Mouse (Mus musculus): ENCODE measurements around the gene Sphk2. TPM values are rescaled to one million over a fixed set of nuclear protein-coding genes. Genes with fewer than 3 reads are reported as not detected.

Sphk2 gene
- total RNA-seq, 2 experiments from 2014 or later = 2.6 to 4.6 TPM

DNA sequence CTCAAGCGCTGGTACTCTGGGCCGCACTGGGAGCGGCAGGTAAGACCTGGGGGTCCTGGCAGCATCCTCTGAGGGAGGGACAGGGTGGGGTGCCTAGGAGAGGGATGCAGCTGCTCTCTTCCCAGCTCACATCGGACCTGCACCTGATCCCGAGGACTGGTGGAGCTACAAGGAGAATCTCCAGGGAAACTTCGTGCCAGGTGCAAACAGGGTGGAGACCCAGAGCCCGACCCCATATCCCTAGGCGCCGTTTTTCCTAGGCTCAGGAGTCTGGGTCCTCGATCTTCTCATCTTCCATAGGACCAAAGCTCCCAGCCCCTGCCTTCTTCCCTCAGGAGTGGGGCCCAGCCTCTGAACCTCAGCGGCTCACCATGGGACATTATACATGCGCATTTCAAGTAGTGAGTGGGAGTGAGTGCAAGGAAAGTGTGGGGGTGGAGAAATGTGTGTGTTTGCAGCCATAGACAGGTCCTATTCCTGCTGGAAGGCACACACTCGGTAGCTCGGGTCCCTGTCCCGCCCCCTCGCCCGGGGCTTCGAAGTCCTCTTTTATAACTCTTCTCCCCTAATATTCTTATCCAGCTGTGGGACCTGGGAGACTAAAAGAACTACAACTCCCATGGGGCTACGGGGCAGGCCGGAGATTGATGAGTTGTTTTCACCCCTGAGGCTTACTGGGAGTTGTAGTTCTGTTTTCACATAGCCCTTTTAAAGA lies 17.3 kb downstream of the Sphk2 start:
- ATAC-seq (replicated peaks; ENCODE audit: low FRiP score, poor library complexity, severe bottlenecking) = no peak

DNA sequence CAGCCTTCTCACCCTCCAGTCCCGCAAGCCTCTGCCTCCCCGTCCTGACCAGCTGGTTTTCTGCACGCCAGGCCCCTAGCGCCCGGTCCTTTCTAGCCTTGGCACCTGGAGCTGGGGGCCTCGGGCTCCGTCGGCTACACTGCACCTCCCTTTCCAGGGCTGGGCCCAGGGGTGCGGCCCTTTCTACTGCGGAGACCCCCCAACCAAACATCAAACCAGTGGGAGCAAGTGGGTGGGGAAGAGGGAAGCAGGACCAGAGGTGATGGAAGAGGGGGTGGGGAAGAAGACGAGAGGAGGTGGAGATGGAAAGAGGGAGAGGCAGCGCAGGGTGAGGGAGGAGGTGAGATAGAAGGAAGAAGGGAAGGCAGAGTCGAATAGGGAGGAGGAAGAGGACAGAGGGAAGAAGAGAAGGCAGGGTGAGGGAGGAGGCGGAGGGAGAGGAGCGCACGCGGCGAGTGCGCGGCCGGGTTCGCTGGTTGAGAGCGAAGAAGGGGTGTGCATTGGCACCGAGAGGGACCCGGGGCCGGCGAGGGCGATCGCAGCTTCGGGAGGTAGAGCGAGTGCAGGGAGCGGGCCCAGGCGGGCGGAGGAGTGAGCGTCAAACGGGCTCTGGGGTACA lies 18.2 kb downstream of the Sphk2 start, which contains the start of gene Car11:
Gene Car11 (plus strand): TSS at position 321 of the 619 bp plus-strand sequence.
- ATAC-seq (replicated peaks; ENCODE audit: low FRiP score, poor library complexity, severe bottlenecking) = no peak

DNA sequence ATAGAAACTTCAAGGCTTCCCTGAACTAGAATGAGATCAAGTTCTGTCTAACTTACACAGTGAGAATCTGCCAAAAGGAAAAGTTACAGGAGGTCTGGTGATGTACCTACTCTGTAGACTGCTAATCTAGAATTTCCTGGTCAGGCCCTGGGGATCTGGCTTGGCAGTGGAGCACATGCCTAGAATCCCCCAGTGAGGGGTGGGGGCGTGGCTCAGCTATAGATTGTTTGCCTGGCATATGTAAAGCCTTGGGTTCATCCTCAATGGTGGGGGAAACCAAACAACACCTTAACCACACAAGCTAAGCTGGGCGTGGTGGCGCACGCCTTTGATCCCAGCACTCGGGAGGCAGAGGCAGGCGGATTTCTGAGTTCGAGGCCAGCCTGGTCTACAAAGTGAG lies 19.9 kb downstream of the Sphk2 start:
- no peak for ATAC-seq (replicated peaks; ENCODE audit: low FRiP score, poor library complexity, severe bottlenecking)

DNA sequence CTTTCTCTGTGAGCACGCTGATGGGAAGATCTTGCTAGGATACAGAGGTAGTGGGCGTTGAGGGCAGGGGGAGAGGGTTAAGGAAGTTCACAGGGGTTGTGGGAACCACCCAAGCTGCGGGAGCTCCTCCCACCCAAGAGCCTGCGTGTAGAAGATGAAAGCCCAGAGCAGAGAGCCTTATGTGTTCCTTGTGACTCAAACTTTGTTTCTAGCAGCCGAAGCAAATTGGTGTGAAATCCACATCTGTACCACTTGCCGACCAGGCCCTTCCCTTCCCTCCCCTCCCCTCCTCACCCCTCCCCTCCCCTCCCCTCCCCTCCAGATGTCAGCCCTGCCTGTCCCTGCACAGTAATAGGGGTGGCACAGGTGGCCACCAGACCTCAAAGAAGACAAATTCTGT lies 22.7 kb downstream of the Sphk2 start:
- ATAC-seq (replicated peaks; ENCODE audit: low FRiP score, poor library complexity, severe bottlenecking) = no peak

DNA sequence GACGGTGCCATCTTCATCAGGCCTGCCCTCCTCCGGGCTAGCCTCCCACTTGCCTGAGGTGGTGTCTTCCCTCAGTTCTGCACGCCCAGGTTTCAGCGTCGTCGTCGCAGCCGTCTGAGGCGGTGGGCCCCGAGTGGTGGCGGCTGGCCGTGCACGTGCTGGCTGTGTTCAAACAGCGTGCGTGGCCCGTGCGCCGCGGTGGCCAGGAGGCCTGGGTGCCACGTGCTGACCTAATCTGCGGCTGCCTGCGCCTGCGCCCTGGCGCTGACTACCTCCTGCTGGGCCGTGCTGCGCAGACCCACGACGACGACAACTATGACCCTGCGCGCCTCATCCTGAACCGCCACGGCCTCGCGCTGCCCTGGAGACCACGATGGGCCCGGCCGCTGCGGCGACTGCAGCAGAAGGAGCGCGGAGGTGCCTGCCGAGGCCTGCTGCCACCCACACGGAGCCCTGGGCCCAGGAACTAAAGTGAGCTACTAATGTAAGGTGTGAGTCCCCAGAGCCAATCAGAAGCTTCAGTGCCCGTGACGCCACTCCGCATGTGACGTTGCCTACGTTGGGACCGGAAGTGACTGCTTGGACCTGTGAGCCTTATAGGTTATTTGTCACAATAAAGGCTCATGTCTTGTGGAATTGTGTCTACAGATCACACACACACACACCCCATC lies 23.7 kb downstream of the Sphk2 start, which contains the start of gene Sec1:
Gene Sec1 (minus strand): TSS at position 482 of the 671 bp plus-strand sequence.
- no peak for ATAC-seq (replicated peaks; ENCODE audit: low FRiP score, poor library complexity, severe bottlenecking)

DNA sequence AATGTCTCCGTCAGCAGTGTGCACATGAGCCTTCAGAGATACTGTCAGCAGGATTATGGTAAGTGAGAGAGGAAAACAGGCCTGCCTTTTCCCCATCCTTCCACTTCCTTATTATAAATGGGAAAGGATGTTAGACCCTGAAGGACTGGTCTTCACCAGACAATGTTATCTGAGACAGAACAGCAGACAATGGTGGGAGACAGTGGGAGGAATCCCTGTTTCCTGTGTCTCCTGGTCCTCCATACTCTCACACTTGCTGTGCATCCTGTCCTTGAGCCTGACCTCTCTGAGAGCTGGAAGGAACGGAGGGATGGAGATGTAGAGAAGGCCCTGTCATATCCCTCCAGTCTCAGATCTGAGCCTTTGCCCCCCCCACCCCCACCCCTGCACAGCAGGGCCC lies 25.4 kb downstream of the Sphk2 start:
- ATAC-seq (replicated peaks; ENCODE audit: low FRiP score, poor library complexity, severe bottlenecking) = no peak

DNA sequence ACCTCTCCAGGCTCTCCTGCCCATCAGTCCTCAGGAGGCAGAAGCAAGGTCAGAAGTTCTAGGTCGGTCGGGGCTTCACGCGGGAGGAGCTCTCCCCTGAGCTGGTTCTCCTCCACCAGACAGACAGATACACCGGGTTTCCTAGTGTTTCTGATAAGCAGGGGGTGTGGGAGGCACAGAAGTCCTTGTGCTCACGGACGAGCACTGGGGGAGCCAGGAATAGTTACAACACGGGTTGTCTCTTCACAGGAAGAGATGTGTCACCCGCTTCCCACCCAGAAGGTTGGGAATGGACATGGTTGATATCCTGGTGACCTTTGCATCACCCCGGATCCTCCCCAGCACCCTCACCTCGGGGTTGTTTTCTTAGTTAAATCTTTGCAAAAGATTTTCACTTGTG lies 28.0 kb downstream of the Sphk2 start:
- no peak for ATAC-seq (replicated peaks; ENCODE audit: low FRiP score, poor library complexity, severe bottlenecking)

DNA sequence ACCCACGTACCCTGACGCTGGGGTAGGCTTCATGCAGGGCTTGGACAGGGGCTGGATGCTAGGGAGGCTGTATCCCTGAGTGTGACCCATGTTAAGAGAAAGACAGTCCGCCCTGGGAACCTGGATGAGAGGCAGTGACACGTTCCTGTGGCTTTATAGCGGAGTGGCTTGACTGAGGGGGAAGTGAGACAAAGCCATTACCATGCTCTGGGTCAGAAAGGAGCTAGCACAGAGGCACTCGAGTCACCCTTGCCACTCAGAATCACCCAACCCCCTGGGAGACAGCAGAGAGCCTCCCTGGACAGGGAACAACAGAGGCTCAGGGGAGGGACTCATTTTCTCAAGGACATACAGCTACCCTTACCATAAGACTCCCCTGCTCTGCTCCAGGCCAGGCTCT lies 28.7 kb downstream of the Sphk2 start:
- no peak for ATAC-seq (replicated peaks; ENCODE audit: low FRiP score, poor library complexity, severe bottlenecking)

DNA sequence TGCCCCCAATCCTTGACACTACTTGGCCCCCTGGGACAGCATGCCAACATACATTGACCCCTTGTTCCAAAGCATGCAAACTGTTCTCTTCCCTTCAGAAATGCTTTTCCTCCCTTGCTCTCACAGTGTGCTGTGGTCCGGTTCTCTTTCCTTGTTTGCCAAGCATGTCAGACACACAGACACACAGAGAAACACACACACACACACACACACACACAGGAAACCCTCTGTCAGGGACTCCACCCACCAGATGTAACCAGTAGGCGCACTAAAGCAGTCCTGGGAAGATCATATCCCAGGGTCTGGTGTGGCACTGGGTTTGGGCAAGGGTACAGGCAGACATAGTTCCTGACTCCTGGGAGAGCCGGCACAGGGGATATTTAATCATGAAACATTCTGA lies 31.0 kb downstream of the Sphk2 start:
- ATAC-seq (replicated peaks; ENCODE audit: low FRiP score, poor library complexity, severe bottlenecking) = no peak

DNA sequence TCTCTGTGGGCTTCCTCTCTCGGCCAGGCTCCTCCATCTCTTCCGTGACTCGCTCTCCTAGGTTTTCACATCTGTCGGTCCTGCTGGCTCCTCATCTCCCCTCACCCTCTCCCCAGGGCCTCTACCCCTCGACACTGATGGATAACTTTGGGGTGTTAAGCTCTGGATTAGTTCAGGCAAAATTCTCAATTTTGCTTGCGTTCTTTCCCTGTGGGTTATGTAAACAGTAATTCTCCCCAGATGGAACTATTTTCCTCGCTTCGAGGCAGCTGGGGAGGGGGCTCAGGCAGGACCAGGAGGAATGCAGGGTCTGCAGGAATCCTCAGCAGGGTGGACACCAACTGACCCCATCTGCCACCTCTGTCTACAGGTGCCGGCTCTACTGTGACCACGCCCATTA lies 32.0 kb downstream of the Sphk2 start:
- ATAC-seq (replicated peaks; ENCODE audit: low FRiP score, poor library complexity, severe bottlenecking) = no peak

DNA sequence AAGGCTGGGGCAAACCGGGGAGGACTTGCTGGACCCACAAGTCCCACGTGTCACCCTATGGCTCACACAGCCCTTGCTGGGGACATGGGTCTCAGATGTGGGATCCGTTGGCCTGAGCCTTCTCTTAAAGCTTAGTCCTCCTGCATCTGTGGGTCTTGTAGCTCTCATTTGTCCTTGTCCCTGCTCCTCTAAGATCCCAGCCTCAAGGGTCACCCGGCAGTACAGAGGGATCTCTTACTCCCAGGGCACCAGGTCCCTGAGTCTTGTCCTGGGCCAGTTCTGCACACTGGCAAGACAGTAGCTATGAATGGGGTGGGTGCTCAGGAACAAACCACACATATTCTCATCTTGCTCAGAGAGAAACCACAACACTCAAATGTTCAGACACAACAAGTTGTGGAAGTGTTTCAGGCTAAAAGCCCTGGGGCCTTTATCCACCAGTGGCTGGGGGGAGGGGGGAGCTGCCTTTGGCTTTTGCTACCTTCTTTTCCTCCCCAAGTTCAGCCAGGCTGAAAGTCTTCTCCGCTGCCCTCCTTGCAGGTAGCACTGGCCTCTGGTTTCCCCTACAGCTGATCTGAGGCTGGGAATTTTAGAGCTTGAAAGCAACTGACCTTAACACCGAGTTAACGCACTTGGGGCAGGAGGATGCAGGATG lies 34.3 kb downstream of the Sphk2 start, which contains the start of gene Ntn5:
Gene Ntn5 (plus strand): TSS at position 627 of the 655 bp plus-strand sequence.
- no peak for ATAC-seq (replicated peaks; ENCODE audit: low FRiP score, poor library complexity, severe bottlenecking)

DNA sequence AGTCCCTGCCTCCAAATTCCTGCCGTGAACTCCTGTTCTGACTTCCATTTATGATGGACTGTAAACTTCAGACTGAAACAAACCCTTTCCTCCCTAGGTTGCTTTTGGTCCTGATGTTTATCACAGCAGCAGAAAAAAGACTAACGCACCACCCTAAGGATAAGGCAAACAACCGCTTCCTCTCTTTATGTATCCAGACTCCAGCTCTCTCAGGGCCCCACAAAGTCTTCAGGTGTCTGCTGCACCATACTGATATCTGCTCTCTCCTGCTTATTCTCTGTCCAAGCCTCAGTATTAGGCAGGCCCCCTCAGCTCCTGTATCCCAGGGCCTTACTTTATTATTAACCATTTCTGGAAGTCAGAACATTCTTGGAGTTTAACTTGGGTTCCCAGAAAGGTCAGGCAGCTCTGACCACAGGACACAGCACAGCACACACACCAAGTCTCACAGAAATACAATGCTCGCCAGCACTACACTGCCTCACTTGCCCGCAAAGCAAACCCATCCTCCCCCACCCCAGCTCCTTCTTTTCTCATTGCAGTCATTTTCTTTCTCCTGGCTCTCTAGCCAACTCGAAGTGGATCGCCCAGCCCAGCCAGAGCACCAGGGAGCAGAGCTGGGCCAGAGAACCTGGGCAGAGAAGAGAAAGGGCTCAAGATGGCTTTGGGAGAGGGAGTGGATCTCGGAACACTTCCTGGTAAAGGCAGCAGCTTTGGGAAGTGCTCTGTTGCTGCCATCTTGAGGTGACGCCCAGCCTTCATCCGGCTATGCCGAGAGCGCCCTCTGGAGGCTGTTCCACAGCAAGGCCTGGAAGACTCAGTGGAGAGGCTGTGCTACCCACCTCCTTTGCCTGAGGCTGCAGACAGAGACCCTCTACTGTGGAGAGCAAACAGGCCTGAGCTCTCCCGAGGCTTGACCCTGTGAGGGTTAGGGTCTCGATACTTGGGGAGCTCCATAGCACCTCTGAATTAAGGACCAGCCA lies 35.4 kb downstream of the Sphk2 start:
- peak; percentile 66; the same call in 1 of the 2 replicates for ATAC-seq (replicated peaks; ENCODE audit: low FRiP score, poor library complexity, severe bottlenecking)

DNA sequence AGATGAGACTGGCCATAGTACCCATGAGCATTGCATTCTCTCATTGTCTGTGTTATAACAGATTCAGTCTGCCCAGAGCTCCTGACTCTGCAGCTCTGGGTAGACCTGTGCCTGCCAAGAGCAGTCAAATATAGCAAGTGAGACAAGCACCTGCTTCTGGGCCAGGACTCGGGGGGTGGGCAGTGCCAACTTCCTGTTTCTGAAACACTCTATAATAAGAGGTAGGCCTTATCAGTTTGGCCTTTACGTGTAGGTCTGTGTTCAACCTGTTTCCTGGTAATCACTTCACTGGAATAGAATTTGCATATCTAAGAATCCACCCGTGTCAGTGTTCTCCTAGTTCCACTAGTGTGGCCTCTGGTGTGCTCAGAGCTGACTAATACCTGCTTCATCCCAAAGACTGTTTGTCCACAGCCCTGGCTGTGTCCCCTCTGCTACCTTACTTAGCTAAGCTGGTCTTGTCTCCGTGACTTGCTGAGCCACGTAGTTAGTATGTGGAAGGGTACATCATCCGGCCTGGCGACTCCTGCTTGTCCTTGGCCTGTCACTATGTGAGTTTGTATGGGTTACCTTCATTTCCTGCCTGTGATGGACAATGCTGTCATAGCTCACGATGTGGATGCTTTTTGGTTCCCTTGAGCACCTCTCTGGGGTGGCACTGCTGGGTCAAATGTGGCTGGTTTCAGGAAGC lies 36.6 kb downstream of the Sphk2 start:
- ATAC-seq (replicated peaks; ENCODE audit: low FRiP score, poor library complexity, severe bottlenecking) = no peak

DNA sequence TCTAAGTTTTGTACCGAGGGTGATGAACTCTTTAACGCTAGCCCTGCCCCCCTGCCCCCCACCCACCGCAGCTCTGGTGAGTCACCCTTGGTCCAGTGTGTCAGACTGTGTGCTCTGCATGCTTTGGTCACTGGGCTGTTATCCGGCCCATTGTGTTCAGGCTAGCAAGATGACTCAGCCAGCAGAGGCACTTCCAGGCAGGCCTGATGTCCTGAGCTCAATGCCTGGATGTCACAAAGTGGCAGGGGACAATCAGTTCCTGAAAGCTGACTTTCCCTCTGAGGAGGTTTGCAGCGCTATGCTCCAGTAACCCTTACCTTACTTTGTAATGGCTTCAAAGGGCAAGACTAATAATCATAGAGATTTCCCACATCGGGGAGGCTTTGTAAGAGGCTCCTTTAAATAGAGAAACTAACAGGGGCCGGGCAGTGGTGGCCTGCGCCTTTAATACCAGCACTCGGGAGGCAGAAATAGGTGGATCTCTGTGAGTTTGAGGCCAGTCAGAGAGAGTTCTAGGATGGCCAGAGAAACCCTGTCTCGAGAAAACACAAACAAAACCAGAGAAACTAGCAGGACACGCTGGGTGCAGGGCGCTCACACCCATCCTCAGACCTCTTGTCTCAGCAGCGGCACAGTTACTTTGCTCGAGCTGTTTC lies 37.7 kb downstream of the Sphk2 start:
- ATAC-seq (replicated peaks; ENCODE audit: low FRiP score, poor library complexity, severe bottlenecking) = no peak

DNA sequence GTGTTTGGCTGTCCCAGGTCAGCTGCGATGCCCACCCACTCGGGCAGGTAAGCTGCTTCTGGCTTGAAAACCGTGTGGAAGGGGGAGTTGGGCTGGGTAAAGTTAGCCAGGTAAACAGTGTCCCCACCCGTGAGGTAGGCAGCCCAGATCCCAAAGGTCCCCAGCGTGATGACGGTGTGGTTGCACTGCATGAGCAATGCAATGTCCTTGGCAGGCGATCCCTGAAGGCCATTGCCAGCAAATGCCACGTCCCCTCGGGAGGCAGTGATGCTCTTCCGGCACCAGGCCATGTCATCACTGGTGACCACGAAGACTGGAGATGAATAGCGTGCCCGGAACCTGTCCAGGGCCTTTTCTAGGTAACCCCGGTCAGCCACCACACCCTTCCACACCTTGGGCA lies 39.3 kb downstream of the Sphk2 start:
- no peak for ATAC-seq (replicated peaks; ENCODE audit: low FRiP score, poor library complexity, severe bottlenecking)

DNA sequence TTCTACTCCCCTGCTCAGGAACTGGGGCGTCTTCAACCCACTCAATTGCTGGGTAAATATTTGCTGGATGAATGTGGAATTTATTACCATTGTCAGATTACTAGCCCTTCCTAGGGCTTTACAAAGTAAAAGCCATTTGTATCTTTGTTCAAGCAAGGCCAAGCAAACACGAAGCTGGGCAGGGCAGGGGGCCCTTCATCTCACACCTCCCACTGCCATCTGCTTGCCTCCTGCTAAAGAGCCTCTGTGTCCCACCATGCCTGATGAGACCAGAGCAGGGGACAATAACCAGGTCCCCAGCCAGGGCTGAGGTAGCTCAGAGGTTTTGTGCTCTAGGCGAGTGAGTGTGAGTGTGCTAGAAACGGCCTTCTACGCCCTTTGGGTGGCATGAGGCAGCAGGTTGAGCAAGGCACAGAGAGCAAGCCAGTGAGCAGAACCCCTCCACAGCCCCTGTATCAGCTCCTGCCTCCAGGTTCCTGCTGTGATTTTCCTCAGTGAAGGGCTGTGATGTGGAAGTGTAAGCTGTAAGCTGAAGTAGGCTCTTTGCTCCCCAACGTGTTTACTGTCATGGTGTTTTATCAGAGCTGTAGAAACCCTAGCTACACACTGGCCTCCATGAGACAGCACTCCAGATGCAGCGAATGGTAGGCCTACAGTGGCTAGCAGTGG lies 40.0 kb downstream of the Sphk2 start:
- no peak for ATAC-seq (replicated peaks; ENCODE audit: low FRiP score, poor library complexity, severe bottlenecking)

DNA sequence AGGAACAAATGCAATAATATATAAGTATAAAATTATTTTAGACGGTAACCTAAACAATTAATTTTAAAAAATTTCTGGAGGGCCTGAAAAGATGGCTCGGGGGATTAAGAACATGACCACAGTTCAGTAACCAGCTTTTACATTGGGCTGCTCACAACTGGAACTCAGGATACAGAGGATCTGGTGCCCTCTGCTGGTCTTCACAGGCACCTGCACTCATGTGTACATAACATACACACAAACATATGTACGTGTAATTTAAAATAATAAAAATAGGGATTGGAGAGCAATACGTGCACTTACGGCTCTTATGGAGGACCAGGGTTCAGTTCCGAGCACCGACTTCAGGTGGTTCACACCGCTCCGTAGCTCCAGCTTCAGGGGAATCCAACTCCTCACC lies 48.9 kb downstream of the Sphk2 start:
- ATAC-seq (replicated peaks; ENCODE audit: low FRiP score, poor library complexity, severe bottlenecking) = no peak

DNA sequence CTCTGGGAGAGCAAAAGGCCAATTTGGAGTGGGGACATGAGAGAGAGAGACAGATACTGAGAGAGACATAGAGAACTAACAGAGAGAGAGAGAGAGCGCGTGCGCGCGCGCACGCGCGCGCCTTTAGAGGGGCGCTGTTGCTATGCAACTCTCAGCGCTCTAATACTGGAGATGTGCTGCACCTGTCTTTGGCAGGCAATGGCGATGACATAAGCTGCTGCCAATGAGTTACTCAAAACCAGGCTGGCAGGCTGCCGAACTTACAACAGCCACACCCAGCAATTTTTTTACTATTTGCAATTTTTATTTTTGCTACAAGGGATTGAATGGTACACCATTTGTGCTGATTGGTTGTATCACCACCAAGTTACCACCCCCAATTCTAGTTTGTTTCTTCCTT lies 50.0 kb downstream of the Sphk2 start:
- no peak for ATAC-seq (replicated peaks; ENCODE audit: low FRiP score, poor library complexity, severe bottlenecking)

All from erythroblast, adult 5-6 weeks (primary cell).